Mouse (Mus musculus) CH12.LX (cell line): Measurements from ENCODE around the gene Hoxb3.

Experiments used
- CTCF ChIP-seq, 2 experiments: IDR thresholded peaks in 1 of 2; conservative IDR thresholded peaks in 1 of 2; 2 replicates each; pipeline ENCODE4 v1.5.1; 2011 to 2012; ENCODE audit warnings: low read depth in 2 of 2, low read length in 2 of 2, improper control_type of control experiment in 1 of 2, inconsistent platforms in 1 of 2, mild to moderate bottlenecking in 1 of 2, moderate library complexity in 1 of 2
- HCFC1 ChIP-seq: IDR thresholded peaks from 2 replicates; pipeline ENCODE4 v1.6.1; 2012; ENCODE audit warnings: low read depth, mild to moderate bottlenecking, inconsistent platforms, low read length, improper control_type of control experiment

DNA sequence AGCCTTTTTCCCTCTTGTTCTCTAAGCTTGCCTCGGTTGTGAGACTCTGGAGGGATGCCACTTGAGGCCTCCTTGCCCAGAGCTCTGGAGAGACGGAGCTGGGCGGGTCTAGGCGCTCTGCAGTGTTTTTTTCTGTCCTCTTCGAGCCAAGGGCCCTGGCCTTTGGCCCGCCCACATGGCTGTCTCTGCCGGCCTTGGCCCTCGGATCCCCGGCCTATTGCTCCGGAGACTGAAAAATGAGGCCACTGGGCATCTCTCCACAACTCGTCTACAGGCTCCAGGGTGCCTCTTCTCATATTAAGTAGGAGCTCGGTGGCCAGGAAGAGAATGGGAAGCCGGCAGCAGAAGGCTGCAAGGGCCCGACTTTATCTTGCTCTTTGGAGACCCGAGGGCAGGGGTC, 21.3 kb upstream of the Hoxb3 start:
- TF ChIP-seq CTCF (conservative IDR thresholded peaks at IDR 0.05 in 1 of 2, IDR thresholded peaks at IDR 0.05 in 1 of 2; ENCODE audit: low read depth in 2 of 2, low read length in 2 of 2) (no peak), HCFC1 (no peak)
